Mouse (Mus musculus): ENCODE data around the gene Pld5. TPM values are rescaled to one million over a fixed set of nuclear protein-coding genes. Genes with fewer than 3 reads are reported as not detected.
"Not testable (repeated sequence)": the region's sequence is repeated elsewhere in the genome, so short reads cannot be mapped to it uniquely, and the experiment has no call there.

Pld5 gene
- polyA plus RNA-seq, 1 experiment from 2014 or later = 0.13 TPM

GRCm38 (mm10) chr1:176024501-176024900 is 250.6 kb downstream of the Pld5 start:
- H3K36me3 ChIP-seq = no peaks in the 10 kb centered on the region
- 43% methylated on average over 1 of the region's 1 CpGs for WGBS
- H3K4me3 ChIP-seq = no peak overlapping the region
- no peak for DNase-seq (ENCODE audit: low spot score)
- H3K4me1 ChIP-seq = no peaks in the 10 kb centered on the region
- no peak overlapping the region for H3K27ac ChIP-seq
- H3K9me3 ChIP-seq (replicated peaks) = no peaks in the 10 kb centered on the region
- H3K27me3 ChIP-seq (ENCODE audit: low read depth, poor library complexity, severe bottlenecking) = no peaks in the 10 kb centered on the region

GRCm38 (mm10) chr1:176018523-176018922 is 256.6 kb downstream of the Pld5 start:
- DNase-seq (ENCODE audit: low spot score) = no peak
- WGBS = 92% methylated on average over 3 of the region's 3 CpGs
- no peak overlapping the region for H3K4me3 ChIP-seq
- H3K9me3 ChIP-seq (replicated peaks) = no peaks in the 10 kb centered on the region
- peaks cover 4% of the 10 kb centered on the region; the same call in 1 of the 2 replicates for H3K4me1 ChIP-seq
- H3K27me3 ChIP-seq (ENCODE audit: low read depth, poor library complexity, severe bottlenecking) = no peaks in the 10 kb centered on the region
- H3K27ac ChIP-seq = no peak overlapping the region
- H3K36me3 ChIP-seq = no peaks in the 10 kb centered on the region

GRCm38 (mm10) chr1:176016076-176016475 is 259.0 kb downstream of the Pld5 start:
- Histone ChIP-seq H3K4me1 (peaks cover 4% of the 10 kb centered on the region; the same call in 1 of the 2 replicates), H3K36me3 (no peaks in the 10 kb centered on the region), H3K27me3 (ENCODE audit: low read depth, poor library complexity, severe bottlenecking) (no peaks in the 10 kb centered on the region), H3K4me3 (no peak overlapping the region), H3K27ac (no peak overlapping the region), H3K9me3 (replicated peaks) (no peaks in the 10 kb centered on the region)
- 75% methylated on average over 3 of the region's 3 CpGs for WGBS
- no peak for DNase-seq (ENCODE audit: low spot score)

GRCm38 (mm10) chr1:176013497-176014268 is 261.4 kb downstream of the Pld5 start:
- H3K9me3 ChIP-seq (replicated peaks) = no peaks in the 10 kb centered on the region
- no peak overlapping the region for H3K27ac ChIP-seq
- no peak for DNase-seq (ENCODE audit: low spot score)
- no peaks in the 10 kb centered on the region for H3K27me3 ChIP-seq (ENCODE audit: low read depth, poor library complexity, severe bottlenecking)
- no peak overlapping the region for H3K4me3 ChIP-seq
- H3K36me3 ChIP-seq = no peaks in the 10 kb centered on the region
- 75% methylated on average over 3 of the region's 3 CpGs for WGBS
- H3K4me1 ChIP-seq = peaks cover 4% of the 10 kb centered on the region; the same call in 1 of the 2 replicates

- H3K4me1 ChIP-seq = peaks cover 4% of the 10 kb centered on the region; the same call in 1 of the 2 replicates
- H3K27ac ChIP-seq = no peak overlapping the region
- no peaks in the 10 kb centered on the region for H3K36me3 ChIP-seq
- no peak overlapping the region for H3K4me3 ChIP-seq
- no peaks in the 10 kb centered on the region for H3K27me3 ChIP-seq (ENCODE audit: low read depth, poor library complexity, severe bottlenecking)
- no peaks in the 10 kb centered on the region for H3K9me3 ChIP-seq (replicated peaks)
- no peak for DNase-seq (ENCODE audit: low spot score)
Measured at GRCm38 (mm10) chr1:176011535-176011934, 263.6 kb downstream of the Pld5 start.

- DNase-seq (ENCODE audit: low spot score) = no peak
- Histone ChIP-seq H3K4me1 (peaks cover 2% of the 10 kb centered on the region; the same call in 1 of the 2 replicates), H3K9me3 (replicated peaks) (no peaks in the 10 kb centered on the region), H3K4me3 (no peak overlapping the region), H3K27me3 (ENCODE audit: low read depth, poor library complexity, severe bottlenecking) (no peaks in the 10 kb centered on the region), H3K36me3 (no peaks in the 10 kb centered on the region), H3K27ac (no peak overlapping the region)
Measured at GRCm38 (mm10) chr1:176011072-176011471, 264.0 kb downstream of the Pld5 start.

- Histone ChIP-seq H3K27ac (no peak overlapping the region), H3K36me3 (no peaks in the 10 kb centered on the region), H3K27me3 (ENCODE audit: low read depth, poor library complexity, severe bottlenecking) (no peaks in the 10 kb centered on the region), H3K9me3 (replicated peaks) (no peaks in the 10 kb centered on the region), H3K4me3 (no peak overlapping the region), H3K4me1 (no peaks in the 10 kb centered on the region)
- 83% methylated on average over 2 of the region's 2 CpGs for WGBS
- DNase-seq (ENCODE audit: low spot score) = no peak
Measured at GRCm38 (mm10) chr1:176008411-176008810, 266.7 kb downstream of the Pld5 start.

- Histone ChIP-seq H3K4me1 (no peaks in the 10 kb centered on the region), H3K9me3 (replicated peaks) (no peaks in the 10 kb centered on the region), H3K36me3 (no peaks in the 10 kb centered on the region), H3K27ac (no peak overlapping the region), H3K4me3 (no peak overlapping the region), H3K27me3 (ENCODE audit: low read depth, poor library complexity, severe bottlenecking) (no peaks in the 10 kb centered on the region)
- DNase-seq (ENCODE audit: low spot score) = no peak
- 53% methylated on average over 5 of the region's 5 CpGs for WGBS
Measured at GRCm38 (mm10) chr1:176000599-176000998, 274.5 kb downstream of the Pld5 start.

- 86% methylated on average over 7 of the region's 7 CpGs for WGBS
- no peaks in the 10 kb centered on the region for H3K27me3 ChIP-seq (ENCODE audit: low read depth, poor library complexity, severe bottlenecking)
- no peak for DNase-seq (ENCODE audit: low spot score)
- H3K9me3 ChIP-seq (replicated peaks) = no peaks in the 10 kb centered on the region
- H3K4me3 ChIP-seq = no peak overlapping the region
- H3K36me3 ChIP-seq = no peaks in the 10 kb centered on the region
- H3K27ac ChIP-seq = no peak overlapping the region
- H3K4me1 ChIP-seq = no peaks in the 10 kb centered on the region
Measured at GRCm38 (mm10) chr1:175997076-175997651, 277.9 kb downstream of the Pld5 start.

- Histone ChIP-seq H3K4me3 (no peak overlapping the region), H3K4me1 (no peaks in the 10 kb centered on the region), H3K36me3 (no peaks in the 10 kb centered on the region), H3K27me3 (ENCODE audit: low read depth, poor library complexity, severe bottlenecking) (no peaks in the 10 kb centered on the region), H3K9me3 (replicated peaks) (no peaks in the 10 kb centered on the region), H3K27ac (no peak overlapping the region)
- WGBS = 90% methylated on average over 4 of the region's 4 CpGs
- no peak for DNase-seq (ENCODE audit: low spot score)
Measured at GRCm38 (mm10) chr1:175988912-175989311, 286.2 kb downstream of the Pld5 start.

- no peaks in the 10 kb centered on the region for H3K36me3 ChIP-seq
- no peak for DNase-seq (ENCODE audit: low spot score)
- 96% methylated on average over 5 of the region's 5 CpGs for WGBS
- no peaks in the 10 kb centered on the region for H3K9me3 ChIP-seq (replicated peaks)
- no peak overlapping the region for H3K27ac ChIP-seq
- no peak overlapping the region for H3K4me3 ChIP-seq
- H3K4me1 ChIP-seq = no peaks in the 10 kb centered on the region
- H3K27me3 ChIP-seq (ENCODE audit: low read depth, poor library complexity, severe bottlenecking) = no peaks in the 10 kb centered on the region
Measured at GRCm38 (mm10) chr1:175988448-175988847, 286.7 kb downstream of the Pld5 start.

GRCm38 (mm10) chr1:175979014-175979413 is 296.1 kb downstream of the Pld5 start, which contains the start of gene Rbm8a2:
TSS of gene Rbm8a2 (minus strand) at chr1:175979114.
- not testable (repeated sequence) for H3K27ac ChIP-seq; H3K36me3 ChIP-seq; H3K27me3 ChIP-seq (ENCODE audit: low read depth, poor library complexity, severe bottlenecking); DNase-seq (ENCODE audit: low spot score); H3K9me3 ChIP-seq (replicated peaks); H3K4me1 ChIP-seq; H3K4me3 ChIP-seq
- 94% methylated on average over 7 of the region's 7 CpGs for WGBS

- no peaks in the 10 kb centered on the region for H3K36me3 ChIP-seq
- H3K27me3 ChIP-seq (ENCODE audit: low read depth, poor library complexity, severe bottlenecking) = no peaks in the 10 kb centered on the region
- H3K27ac ChIP-seq = no peak overlapping the region
- no peaks in the 10 kb centered on the region for H3K9me3 ChIP-seq (replicated peaks)
- no peak for DNase-seq (ENCODE audit: low spot score)
- WGBS = 93% methylated on average over 5 of the region's 5 CpGs
- no peaks in the 10 kb centered on the region for H3K4me1 ChIP-seq
- H3K4me3 ChIP-seq = no peak overlapping the region
Measured at GRCm38 (mm10) chr1:175970710-175971109, 304.4 kb downstream of the Pld5 start.
